Mouse (Mus musculus) myocyte (in vitro differentiated cells): ENCODE results near the gene Gas7.

ENCODE experiments used
- CEBPB ChIP-seq: IDR thresholded peaks from 2 replicates; pipeline ENCODE4 v1.6.1; 2011; ENCODE audit warnings: mild to moderate bottlenecking, moderate library complexity; ENCODE audit not compliant: poor library complexity, insufficient read depth, severe bottlenecking
- E2F4 ChIP-seq: IDR thresholded peaks from one replicate; pipeline ENCODE4 v1.6.1; 2011; ENCODE audit warnings: mild to moderate bottlenecking, control low read depth, moderate library complexity; ENCODE audit not compliant: insufficient read depth
- MAX ChIP-seq: IDR thresholded peaks from one replicate; pipeline ENCODE4 v1.6.1; 2011; ENCODE audit warnings: low read depth, mild to moderate bottlenecking, control low read depth
- MYOG ChIP-seq, 3 experiments: IDR thresholded peaks; one replicate each; pipeline ENCODE4 v1.6.1; 2011; ENCODE audit warnings: control low read depth in 2 of 3, low read depth in 2 of 3, mild to moderate bottlenecking in 2 of 3; ENCODE audit not compliant: insufficient read length in 2 of 3, control insufficient read depth in 1 of 3, insufficient read depth in 1 of 3
- POLR2A ChIP-seq: IDR thresholded peaks from one replicate; pipeline ENCODE4 v1.6.1; 2011; ENCODE audit warnings: low read depth, mild to moderate bottlenecking, control low read depth, moderate library complexity; ENCODE audit not compliant: insufficient read length
- POLR2AphosphoS2 ChIP-seq: IDR thresholded peaks from one replicate; pipeline ENCODE4 v1.6.1; 2011; ENCODE audit warnings: low read depth, control low read depth; ENCODE audit not compliant: insufficient read length
- USF1 ChIP-seq: IDR thresholded peaks from one replicate; pipeline ENCODE4 v1.6.1; 2011; ENCODE audit warnings: low read depth, mild to moderate bottlenecking, control low read depth, moderate library complexity

DNA sequence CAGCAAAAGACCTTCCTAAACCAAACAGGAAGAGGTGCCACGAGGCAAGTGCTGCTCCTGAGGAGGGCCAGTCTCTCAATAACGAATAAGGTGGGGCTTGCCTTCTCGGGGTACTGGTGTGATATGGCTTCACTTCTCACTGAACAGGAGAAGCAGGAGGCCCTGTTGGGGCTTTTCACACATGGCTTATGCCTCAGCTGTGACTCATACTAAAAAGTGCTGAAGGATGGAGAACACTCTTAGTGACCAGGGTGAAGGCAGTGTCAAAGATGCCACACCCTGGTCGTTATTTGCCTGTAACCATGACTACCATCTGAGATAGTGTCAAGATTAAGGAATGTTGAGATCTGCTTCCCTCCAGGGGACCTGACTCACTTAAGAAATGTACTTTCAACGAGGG is 107.9 kb downstream of the Gas7 start:
- no peak for TF ChIP-seq USF1
- TF ChIP-seq POLR2A, result no peak
- no peak for TF ChIP-seq MYOG (IDR thresholded peaks at IDR 0.05; ENCODE audit: control insufficient read depth in 1 of 3, insufficient read depth in 1 of 3, insufficient read length in 2 of 3, low read depth in 2 of 3)
- TF ChIP-seq E2F4, result no peak
- TF ChIP-seq CEBPB, result no peak
- no peak for TF ChIP-seq POLR2AphosphoS2
- no peak for TF ChIP-seq MAX
